ENCODE assay signal across 26 mouse cellular contexts in the genomic region with DNA sequence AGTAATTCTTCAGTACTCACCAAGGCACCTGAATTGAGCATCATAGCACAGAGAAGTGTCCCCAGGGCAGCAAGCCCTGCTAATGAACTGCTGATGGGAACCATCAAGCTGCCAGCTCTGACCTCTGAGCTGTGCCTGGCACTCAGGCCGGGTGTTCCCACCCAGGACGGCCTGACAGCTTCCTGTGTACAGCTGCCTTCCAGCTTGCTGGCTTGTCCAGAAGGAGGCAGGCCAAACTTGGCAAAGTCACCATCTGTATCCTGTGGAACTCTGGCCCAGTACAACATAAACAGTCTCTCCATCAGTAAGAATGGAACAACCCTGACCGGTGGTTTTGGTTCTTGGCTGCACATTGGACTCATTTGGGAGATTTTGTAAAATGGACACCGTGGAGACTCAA. TPM values are rescaled to one million over a fixed set of nuclear protein-coding genes. Genes with fewer than 3 reads are reported as not detected.
A peak's percentile ranks its signal among the peaks of the same experiment; 100 is the strongest.
DNase-seq lines count a peak whose midpoint lies in the region; ATAC-seq and TF ChIP-seq lines count a peak whose summit lies in the region.
"Had no signal": no experiment of that assay in that cellular context is flagged by ENCODE, and none has a peak within 500 bp of the region (broad histone marks: within the 10 kb centered on the region; RNA-seq: fewer than 3 reads in every experiment).

No protein-coding gene starts in this region.

- no peak for TF ChIP-seq POLR2A in lung, adult 2 months (IDR thresholded peaks at IDR 0.05; ENCODE audit: borderline replicate concordance, extremely low read depth, low read depth, low read length)

- ATAC-seq in forebrain, embryonic 11.5 days (replicated peaks; ENCODE audit: low FRiP score) = no peak
- ATAC-seq: CD4-positive, CD25-positive, alpha-beta regulatory T cell, adult 4 months; forebrain, postnatal 0 days had no signal

- H3K4me1 ChIP-seq in forebrain, embryonic 10.5 days = peaks cover 5% of the 10 kb centered on the region
- no peaks in the 10 kb centered on the region for H3K4me1 ChIP-seq in forebrain, embryonic 11.5 days (replicated peaks; ENCODE audit: control insufficient read depth, insufficient read depth, low read length)
- no peaks in the 10 kb centered on the region for H3K4me1 ChIP-seq in lung, adult 2 months (ENCODE audit: control insufficient read depth, insufficient read depth, low read length)
- H3K4me1 ChIP-seq: heart, embryonic 15.5 days; liver, embryonic 13.5 days; midbrain, embryonic 10.5 days had no signal

- TF ChIP-seq CTCF in lung, adult 2 months (IDR thresholded peaks at IDR 0.05; ENCODE audit: insufficient read depth, low read length) = no peak

- 73% methylated on average over 4 of the region's 4 CpGs for WGBS in forebrain, embryonic 10.5 days
- 66% methylated on average over 4 of the region's 4 CpGs for WGBS in forebrain, embryonic 11.5 days
- WGBS in lung, adult 2 months = 29% methylated on average over 4 of the region's 4 CpGs

- H3K36me3 ChIP-seq in forebrain, embryonic 10.5 days (replicated peaks) = no peaks in the 10 kb centered on the region
- H3K36me3 ChIP-seq in forebrain, embryonic 11.5 days (ENCODE audit: control insufficient read depth, insufficient read depth, low read length) = no peaks in the 10 kb centered on the region
- H3K36me3 ChIP-seq: embryonic facial prominence, embryonic 15.5 days; heart, embryonic 15.5 days; hindbrain, embryonic 10.5 days; kidney, embryonic 15.5 days; liver, embryonic 13.5 days; midbrain, embryonic 10.5 days had no signal

- H3K4me2 ChIP-seq in forebrain, embryonic 11.5 days (ENCODE audit: low read depth, low read length, severe bottlenecking) = no peak overlapping the region
- H3K4me2 ChIP-seq: embryonic facial prominence, embryonic 15.5 days; heart, embryonic 15.5 days; kidney, embryonic 15.5 days; liver, embryonic 13.5 days had no signal

- no peak for DNase-seq in forebrain, embryonic 10.5 days (ENCODE audit: extremely low spot score, low spot score)
- no peak for DNase-seq in forebrain, embryonic 11.5 days (ENCODE audit: low spot score)
- peak; percentile 52 to 58 for DNase-seq in lung, adult 18-20 months
- DNase-seq in lung, adult 2 months = no peak
- peak; percentile 79 for DNase-seq in lung, postnatal 10 days
- DNase-seq in ovary, postnatal 14 days (ENCODE audit: low spot score) = no peak
- DNase-seq in adrenal gland, postnatal 14 days = no peak
- no peak for DNase-seq in frontal cortex, postnatal 10 days (ENCODE audit: low spot score in 2 of 2)
- DNase-seq: adrenal gland, adult 2 months; cerebellum, adult 11-12 months; cerebellum, postnatal 25 days; forebrain, postnatal 0 days; gastrocnemius, adult 2 months; kidney, adult 11 months; layer of hippocampus, adult 9-11 months; liver, embryonic 13.5 days; right cerebral cortex, adult 18-20 months; right cerebral cortex, postnatal 4 days; thymus, postnatal 25 days had no signal

- no peak overlapping the region for H3K9ac ChIP-seq in forebrain, embryonic 11.5 days (ENCODE audit: low read length)
- H3K9ac ChIP-seq: embryonic facial prominence, embryonic 15.5 days; forebrain, postnatal 0 days; heart, embryonic 15.5 days; kidney, embryonic 15.5 days; liver, embryonic 13.5 days had no signal

- no peaks in the 10 kb centered on the region for H3K9me3 ChIP-seq in forebrain, embryonic 10.5 days
- H3K9me3 ChIP-seq in forebrain, embryonic 11.5 days (ENCODE audit: control insufficient read depth, low read length) = no peaks in the 10 kb centered on the region
- H3K9me3 ChIP-seq: embryonic facial prominence, embryonic 15.5 days; heart, embryonic 15.5 days; hindbrain, embryonic 10.5 days; kidney, embryonic 15.5 days; liver, embryonic 13.5 days; midbrain, embryonic 10.5 days had no signal

- H3K27me3 ChIP-seq in forebrain, embryonic 10.5 days (ENCODE audit: poor library complexity, severe bottlenecking) = 0 out of 2 replicates have a peak, but pooled peaks cover 3% of the 10 kb centered on the region
- no peaks in the 10 kb centered on the region for H3K27me3 ChIP-seq in forebrain, embryonic 11.5 days (ENCODE audit: control insufficient read depth, insufficient read depth, low read length)
- H3K27me3 ChIP-seq: embryonic facial prominence, embryonic 15.5 days had no signal

- H3K4me3 ChIP-seq in forebrain, embryonic 10.5 days = no peak overlapping the region
- H3K4me3 ChIP-seq in forebrain, embryonic 11.5 days (ENCODE audit: low read depth, low read length) = no peak overlapping the region
- no peak overlapping the region for H3K4me3 ChIP-seq in lung, adult 2 months (replicated peaks; ENCODE audit: extremely low read depth, low read depth, low read length)
- H3K4me3 ChIP-seq: embryonic facial prominence, embryonic 15.5 days; gastrocnemius, adult 2 months; heart, adult 2 months; heart, embryonic 15.5 days; hindbrain, embryonic 10.5 days; kidney, embryonic 15.5 days; liver, embryonic 13.5 days; midbrain, embryonic 10.5 days had no signal

- H3K27ac ChIP-seq in forebrain, embryonic 10.5 days = 0 out of 2 replicates have a peak overlapping the region, but pooled peaks have one; percentile 20
- H3K27ac ChIP-seq in forebrain, embryonic 11.5 days (ENCODE audit: low read depth, low read length) = no peak overlapping the region
- H3K27ac ChIP-seq: embryonic facial prominence, embryonic 15.5 days; gastrocnemius, adult 2 months; heart, adult 2 months; heart, embryonic 15.5 days; hindbrain, embryonic 10.5 days; kidney, embryonic 15.5 days; liver, embryonic 13.5 days; midbrain, embryonic 10.5 days had no signal

RNA-seq across cellular contexts. Expression of a gene that starts 14.4 kb away (rescaled TPM):
- 293 and 297 TPM in 2 replicates for polyA plus RNA-seq in forebrain, embryonic 10.5 days (2016; fragmentation: Nextera tagmentation; extraction: Ambion mirVana)
- polyA plus RNA-seq in forebrain, embryonic 11.5 days (2014; fragmentation: Nextera tagmentation; extraction: Ambion mirVana) = 284 and 293 TPM in 2 replicates
- polyA plus RNA-seq in lung, adult 2 months (2012; rRNA removed) = 2.4 and 3.8 TPM in 2 replicates
- total RNA-seq in adrenal gland, postnatal 14 days (2021) = 14.9 and 15.3 TPM in 2 replicates

RNA-seq across cellular contexts. Expression of a gene that starts 16.7 kb away (rescaled TPM):
- polyA plus RNA-seq in forebrain, embryonic 10.5 days (2016; fragmentation: Nextera tagmentation; extraction: Ambion mirVana) = 16.4 and 17.5 TPM in 2 replicates
- 5.9 and 6.1 TPM in 2 replicates for polyA plus RNA-seq in forebrain, embryonic 11.5 days (2014; fragmentation: Nextera tagmentation; extraction: Ambion mirVana)
- 12.3 and 13.7 TPM in 2 replicates for polyA plus RNA-seq in lung, adult 2 months (2012; rRNA removed)
- 12.9 and 13.4 TPM in 2 replicates for total RNA-seq in adrenal gland, postnatal 14 days (2021)

RNA-seq across cellular contexts. Expression of a gene that starts 32.7 kb away (rescaled TPM):
- polyA plus RNA-seq in forebrain, embryonic 10.5 days (2016; fragmentation: Nextera tagmentation; extraction: Ambion mirVana) = 40.0 and 46.8 TPM in 2 replicates
- 56.2 and 64.8 TPM in 2 replicates for polyA plus RNA-seq in forebrain, embryonic 11.5 days (2014; fragmentation: Nextera tagmentation; extraction: Ambion mirVana)
- polyA plus RNA-seq in lung, adult 2 months (2012; rRNA removed) = 17.3 and 21.4 TPM in 2 replicates
- 4.2 and 5.3 TPM in 2 replicates for total RNA-seq in adrenal gland, postnatal 14 days (2021)
- polyA plus RNA-seq: CD4-positive, CD25-positive, alpha-beta regulatory T cell, adult 4 months had no signal

Comparison
In these comparisons a context has a peak if more than half of its experiments do, and no peak if none do; other contexts are left out.
1. DNase-seq: peak in lung, adult 18-20 months (2 of 2) and lung, postnatal 10 days (single experiment); none in forebrain, embryonic 10.5 days (single experiment), forebrain, embryonic 11.5 days (single experiment), lung, adult 2 months (single experiment), ovary, postnatal 14 days (single experiment), adrenal gland, postnatal 14 days (single experiment) and frontal cortex, postnatal 10 days (0 of 2).
2. RNA of a gene that starts 14.4 kb away (polyA plus RNA-seq): 293 to 297 TPM in forebrain, embryonic 10.5 days and 284 to 293 TPM in forebrain, embryonic 11.5 days; 2.4 to 3.8 TPM in lung, adult 2 months; every median in the first group is over 10 times any median in the second.